Mouse (Mus musculus) cortical plate, adult 2 months (tissue): ENCODE data around the gene Map2.

Experiments
- CTCF ChIP-seq: fragments of 200-500 bp; IDR thresholded peaks from 2 replicates; pipeline ENCODE4 v1.5.1; 2011; ENCODE audit warnings: mild to moderate bottlenecking, control low read depth, low read length; ENCODE audit not compliant: insufficient read depth; ENCODE audit errors: extremely low read depth
- POLR2A ChIP-seq: fragments of 200-500 bp; IDR thresholded peaks from 2 replicates; pipeline ENCODE4 v1.6.1; 2011; ENCODE audit warnings: mild to moderate bottlenecking, low read length, control low read depth; ENCODE audit not compliant: insufficient read depth; ENCODE audit errors: extremely low read depth

- no peak for TF ChIP-seq POLR2A
- no peak for TF ChIP-seq CTCF
Observed at GRCm38 (mm10) chr1:66468704-66469020, 293.6 kb downstream of the Map2 start.
